Mouse (Mus musculus) gastrocnemius, postnatal 10 days (tissue): ENCODE measurements around the gene Klhl41. TPM values are rescaled to one million over a fixed set of nuclear protein-coding genes. Genes with fewer than 3 reads are reported as not detected.
A peak's percentile ranks its signal among the peaks of the same experiment; 100 is the strongest.
"Not testable (repeated sequence)": the region's sequence is repeated elsewhere in the genome, so short reads cannot be mapped to it uniquely, and the experiment has no call there.

ENCODE experiments used
- DNase-seq: peaks from one replicate; pipeline ENCODE4 v3.0.0; 2021; ENCODE audit warnings: mixed read lengths
- long read RNA-seq, 2 experiments: library from polyadenylated mRNA; stranded (forward); transcript quantifications; one replicate each; pipeline ENCODE4 v2.0.0; 2021
- total RNA-seq, 2 experiments: library from RNA; stranded (reverse); gene quantifications; 2 replicates each; pipeline ENCODE4 v1.2.3; 2021

Gene Klhl41
- total RNA-seq, result 100 to 1,000 TPM; 508 to 520 TPM
- long read RNA-seq, experiment 1, transcript Klhl41-201 (6 exons, 2,529 nt), result major isoform, 102 of 113 reads
- long read RNA-seq, experiment 1, partial matches to known transcripts, result 4 of 113 reads
- long read RNA-seq, experiment 1, other reads (novel, unspliced or antisense), result 7 of 113 reads
- long read RNA-seq, experiment 2, transcript Klhl41-201 (6 exons, 2,529 nt), result major isoform, 114 of 118 reads
- long read RNA-seq, experiment 2, partial matches to known transcripts, result 4 of 118 reads
- long read RNA-seq, experiment 2, other reads (novel, unspliced or antisense), result 0 of 118 reads

DNA sequence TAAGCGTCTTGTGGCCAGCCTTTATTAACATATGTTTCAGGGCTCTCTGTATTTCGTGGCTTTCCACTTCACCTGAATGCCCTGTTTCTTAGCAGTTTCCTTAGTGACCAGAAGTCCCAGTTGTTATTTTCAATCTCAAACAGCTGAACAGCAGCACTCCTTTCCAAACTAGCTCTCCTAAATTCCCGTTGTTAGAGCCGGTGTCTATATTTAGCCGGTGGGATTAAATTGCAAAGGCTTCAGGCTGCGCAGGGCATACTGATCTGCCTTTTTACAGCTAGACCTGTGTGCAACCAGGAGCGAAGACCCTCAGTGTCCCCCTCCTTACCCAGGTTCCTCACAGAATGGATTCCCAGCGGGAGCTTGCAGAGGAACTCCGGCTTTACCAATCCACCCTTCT, at the start of gene Klhl41:
Gene Klhl41 (plus strand): TSS at position 268 of the 400 bp plus-strand sequence.
- DNase-seq, result peak; percentile 18

DNA sequence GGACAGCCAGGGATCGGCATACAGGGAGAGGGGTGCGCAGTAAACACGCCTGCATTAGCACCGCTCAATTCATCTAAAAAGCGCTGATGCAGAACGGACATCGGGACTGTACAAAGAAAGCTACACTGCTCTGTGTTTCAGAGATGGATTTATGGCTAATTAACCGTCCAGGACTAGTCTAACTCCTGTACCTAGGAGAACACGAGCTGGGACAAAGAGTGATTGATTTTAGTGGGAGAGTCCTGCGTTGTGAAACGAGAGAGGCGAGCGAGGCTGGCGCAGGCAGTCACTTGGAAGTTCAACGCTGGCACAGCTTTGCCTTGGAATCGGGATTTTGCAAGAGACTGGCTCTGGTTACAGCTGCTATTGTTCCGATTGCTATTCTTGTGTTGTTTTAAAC, 40.7 kb upstream of the Klhl41 start:
- no peak for DNase-seq

DNA sequence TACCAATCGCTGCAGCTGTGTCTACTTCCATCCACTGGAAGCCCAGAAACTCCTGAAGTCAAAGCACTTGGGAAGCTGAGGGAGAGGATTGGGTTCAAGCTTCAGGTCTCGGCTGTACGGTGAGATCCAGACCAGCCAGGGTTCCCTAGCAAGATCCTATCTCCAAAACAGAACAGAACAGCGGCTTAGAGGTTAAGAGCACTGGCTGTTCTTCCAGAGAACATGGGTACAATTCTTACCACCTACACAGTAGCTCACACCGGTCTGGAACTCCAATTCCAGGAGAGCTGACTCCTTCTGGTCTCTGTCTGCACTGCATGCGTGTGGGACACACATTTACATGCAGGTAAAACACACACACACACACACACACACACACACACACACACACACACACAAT, 40.0 kb upstream of the Klhl41 start:
- no peak for DNase-seq

DNA sequence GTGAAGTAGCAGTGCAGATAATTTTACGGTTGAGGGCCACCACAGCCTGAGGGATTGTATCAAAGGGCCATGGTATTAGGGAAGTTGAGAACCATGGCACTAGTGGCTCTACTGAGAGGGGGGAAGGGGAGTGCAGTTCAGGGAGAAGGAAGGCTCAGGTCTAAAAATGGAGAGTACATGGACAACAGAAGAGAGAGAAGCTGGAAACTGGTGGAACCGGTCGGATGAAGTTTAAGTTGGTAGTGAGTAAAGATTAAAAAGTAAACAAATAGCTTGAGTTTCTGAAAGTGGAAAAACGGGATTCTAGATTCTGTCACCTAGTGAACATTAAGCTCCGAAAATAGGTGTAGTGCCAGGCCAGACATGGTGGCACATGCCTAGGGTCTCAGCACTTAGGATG, 39.1 kb upstream of the Klhl41 start:
- DNase-seq, result no peak

DNA sequence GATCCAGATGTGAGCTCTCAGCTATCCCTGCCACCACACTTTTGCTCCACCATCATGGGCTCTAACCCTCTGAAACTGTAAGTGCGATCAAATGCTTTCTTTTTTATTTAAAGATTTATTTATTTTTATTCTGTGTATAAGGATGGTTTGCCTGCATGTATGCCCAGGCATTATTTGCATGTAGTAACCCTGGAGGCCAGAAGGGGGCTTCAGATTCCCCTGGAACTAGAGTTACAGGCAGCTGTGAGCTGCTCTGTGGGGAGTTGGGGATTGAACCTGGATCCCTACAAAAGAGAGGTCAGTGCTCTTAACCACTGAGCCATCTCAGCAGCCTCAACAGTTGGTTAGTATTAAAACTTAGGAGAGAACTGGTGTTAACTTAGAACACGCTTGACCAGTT, 38.5 kb upstream of the Klhl41 start:
- DNase-seq, result no peak

DNA sequence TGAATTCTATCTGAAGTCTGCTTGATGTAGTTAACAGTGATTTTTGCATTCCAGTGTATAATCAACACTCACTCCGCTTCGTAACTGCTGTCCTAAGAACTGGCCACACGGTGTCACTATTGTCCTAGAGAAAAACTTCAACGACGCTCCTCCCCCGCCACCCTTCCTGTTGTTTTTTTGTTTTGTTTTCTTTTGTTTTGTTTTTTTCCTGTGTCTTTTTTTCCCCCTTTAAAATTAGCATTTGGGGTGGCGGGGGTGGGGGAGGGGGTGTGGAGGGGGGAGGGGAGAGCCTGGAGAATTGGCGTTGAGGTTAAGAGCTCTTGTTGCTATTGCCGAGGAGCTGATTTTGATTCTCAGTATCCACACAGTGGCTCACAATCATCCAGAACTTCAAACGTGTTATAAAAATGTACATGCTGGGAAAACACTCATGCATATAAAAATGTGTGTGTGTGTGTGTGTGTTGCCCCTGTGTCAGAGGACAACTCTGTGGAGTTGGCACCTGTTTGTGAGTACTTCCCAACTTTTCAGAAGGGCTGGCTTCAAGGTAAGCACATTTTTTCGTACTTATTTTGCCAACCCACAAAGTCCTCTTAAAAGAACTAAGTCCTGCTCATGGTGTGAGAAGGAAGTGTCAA, 34.7 kb upstream of the Klhl41 start:
- DNase-seq, result peak; percentile 34

DNA sequence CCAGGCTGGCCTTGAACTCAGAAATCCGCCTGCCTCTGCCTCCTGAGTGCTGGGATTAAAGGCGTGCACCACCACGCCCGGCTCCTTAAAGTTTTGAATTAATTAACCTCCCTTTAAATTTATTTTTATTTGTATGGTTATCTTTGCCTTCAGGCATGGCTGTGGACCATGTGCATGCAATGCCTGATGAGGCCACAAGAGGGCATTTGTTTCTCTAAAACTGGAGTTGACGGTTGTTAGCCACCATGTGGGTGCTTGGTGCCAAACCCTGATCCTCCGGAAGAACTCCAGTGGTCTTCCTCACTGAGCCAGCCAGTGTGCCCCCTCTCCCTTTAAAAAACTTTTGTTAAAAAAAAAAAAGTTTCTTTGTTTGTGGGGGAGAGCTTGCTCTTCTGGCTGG, 34.1 kb upstream of the Klhl41 start:
- peak; percentile 62 for DNase-seq

DNA sequence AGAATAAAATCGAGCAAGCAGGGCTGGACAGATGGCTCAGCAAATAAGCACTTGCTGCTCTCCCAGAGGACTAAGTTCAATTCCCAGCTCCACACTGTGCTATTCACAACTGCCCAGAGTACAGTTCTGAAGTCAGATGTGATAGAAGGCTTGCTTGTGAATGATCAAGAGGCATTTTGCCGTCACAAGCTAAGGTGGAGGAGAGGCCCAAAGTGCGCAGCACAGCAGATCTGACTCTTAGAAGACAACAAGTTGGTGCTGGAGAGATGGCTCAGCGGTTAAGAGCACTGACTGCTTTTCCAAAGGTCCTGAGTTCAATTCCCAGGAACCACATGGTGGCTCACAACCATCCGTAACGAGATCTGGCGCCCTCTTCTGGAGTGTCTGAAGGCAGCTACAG, 31.9 kb upstream of the Klhl41 start:
- DNase-seq, result not testable (repeated sequence)

DNA sequence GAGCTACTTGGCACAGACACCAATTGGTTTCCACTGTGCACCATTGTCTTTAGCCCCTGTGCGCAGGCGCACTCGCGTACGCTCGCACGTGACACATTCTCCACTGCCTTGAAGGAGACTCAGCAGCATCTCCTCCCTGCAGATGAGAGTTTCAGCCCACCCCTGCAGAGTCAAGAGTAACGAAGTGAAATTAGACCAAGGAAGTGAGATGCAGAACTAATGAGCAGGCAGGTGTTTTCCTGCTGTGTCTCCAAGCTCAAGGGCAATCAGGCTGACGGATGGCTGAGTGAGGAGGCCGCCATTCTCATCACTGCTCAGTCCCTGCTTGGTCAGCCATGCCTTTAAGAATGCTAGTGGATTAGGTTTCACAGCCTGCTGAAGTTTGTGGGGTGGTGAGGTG, 29.8 kb upstream of the Klhl41 start:
- no peak for DNase-seq

DNA sequence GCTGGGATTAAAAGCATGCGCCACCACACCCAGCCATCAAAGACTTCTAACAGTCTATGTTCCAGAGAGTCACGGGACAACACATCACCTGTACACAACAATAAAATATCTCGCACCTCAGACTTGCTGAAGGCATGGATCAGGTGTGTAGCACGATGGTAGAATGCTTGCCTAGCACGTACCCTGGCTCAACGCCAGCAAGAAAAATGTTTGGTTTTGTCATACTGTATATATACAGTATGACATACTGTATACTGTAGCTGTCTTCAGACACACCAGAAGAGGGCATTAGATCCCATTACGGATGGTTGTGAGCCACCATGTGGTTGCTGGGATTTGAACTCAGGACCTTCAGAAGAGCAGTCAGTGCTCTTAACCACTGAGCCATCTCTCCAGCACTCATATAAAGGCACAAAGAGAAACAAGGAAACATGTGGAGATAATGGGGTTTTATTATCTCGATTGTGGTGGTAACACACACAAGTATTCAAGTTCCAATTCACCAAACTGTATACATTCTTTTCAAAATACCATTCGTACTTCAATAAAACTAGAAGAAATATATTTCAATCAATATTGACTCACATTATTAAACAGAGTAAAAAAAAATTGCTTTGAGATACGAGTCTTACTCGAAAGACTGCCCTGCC, 24.8 kb upstream of the Klhl41 start:
- DNase-seq, result no peak

DNA sequence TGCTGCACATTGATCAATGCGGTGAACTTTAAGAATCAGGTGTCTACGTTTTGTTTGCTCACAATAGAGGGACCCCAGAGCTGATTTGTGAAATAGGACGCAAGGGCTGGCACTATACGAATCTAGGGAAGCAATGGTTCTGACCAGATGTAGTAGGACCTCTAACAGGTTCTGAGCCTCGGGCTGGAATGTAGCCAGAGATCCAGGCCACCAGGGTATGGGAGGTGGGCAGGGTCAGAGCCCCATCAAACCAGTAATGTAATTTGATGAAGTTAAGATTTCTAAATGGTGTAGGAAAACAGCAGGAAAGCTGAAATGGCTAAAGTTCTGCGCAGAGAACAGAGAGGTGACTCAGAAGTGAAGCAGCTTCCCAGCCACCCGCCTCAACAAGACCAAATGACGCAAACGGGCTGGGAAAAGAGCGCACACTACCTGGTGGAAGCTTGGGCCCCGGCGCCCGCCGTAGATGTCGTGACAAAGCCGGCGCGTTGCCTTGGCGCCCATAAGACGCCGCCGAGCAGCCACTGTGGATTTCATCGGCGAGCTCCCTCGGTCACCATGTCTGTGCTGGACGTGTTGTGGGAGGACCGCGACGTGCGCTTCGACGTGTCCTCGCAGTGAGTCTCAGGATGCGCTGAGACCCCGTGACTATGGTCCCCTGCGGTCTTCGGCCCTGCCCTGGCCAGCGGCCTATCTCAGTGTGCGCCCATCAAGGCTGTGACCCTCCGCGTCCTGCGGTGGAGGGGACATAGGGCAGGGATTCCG, 23.0 kb upstream of the Klhl41 start, which contains the start of gene Bbs5:
Gene Bbs5 (plus strand): TSS at position 446 of the 765 bp plus-strand sequence.
- peak; percentile 87 for DNase-seq

DNA sequence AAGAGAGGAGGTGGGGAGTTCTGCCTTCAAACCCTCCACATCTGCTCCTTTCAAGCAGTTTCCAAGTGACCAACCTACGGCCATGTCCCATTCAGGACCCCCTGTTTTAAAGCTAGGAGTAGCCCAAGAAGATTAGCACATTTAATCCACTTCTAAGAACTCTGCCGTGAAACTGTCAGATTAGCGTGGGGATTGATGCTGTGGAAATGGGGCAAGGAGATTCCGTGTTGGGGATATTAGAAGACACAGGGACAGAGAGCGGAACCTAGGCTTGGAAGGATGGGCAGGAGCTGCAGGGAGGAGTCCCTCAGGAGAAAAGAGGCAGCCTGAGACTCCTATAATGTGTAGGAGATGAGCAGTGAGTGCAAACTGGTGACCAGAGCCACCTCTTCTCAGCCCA, 20.2 kb upstream of the Klhl41 start:
- no peak for DNase-seq

DNA sequence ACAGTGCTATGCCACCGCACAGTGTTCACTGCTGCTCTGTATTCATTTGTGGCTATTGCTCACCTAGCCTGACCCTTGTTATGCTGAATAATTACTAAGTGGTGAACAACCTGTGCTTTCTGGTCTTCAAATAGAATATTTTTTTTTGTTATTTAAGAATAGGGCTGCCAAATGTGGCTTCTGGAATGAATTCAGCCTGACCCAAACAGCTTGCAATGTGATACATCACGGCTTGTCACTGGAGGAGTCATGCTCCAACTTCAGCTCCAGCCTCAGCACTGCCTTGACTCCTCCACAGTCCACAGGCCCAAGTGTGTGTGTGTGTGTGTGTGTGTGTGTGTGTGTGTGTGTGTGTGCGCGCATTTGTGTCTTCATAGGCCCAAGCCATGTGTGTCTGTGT, 10.6 kb upstream of the Klhl41 start:
- no peak for DNase-seq

DNA sequence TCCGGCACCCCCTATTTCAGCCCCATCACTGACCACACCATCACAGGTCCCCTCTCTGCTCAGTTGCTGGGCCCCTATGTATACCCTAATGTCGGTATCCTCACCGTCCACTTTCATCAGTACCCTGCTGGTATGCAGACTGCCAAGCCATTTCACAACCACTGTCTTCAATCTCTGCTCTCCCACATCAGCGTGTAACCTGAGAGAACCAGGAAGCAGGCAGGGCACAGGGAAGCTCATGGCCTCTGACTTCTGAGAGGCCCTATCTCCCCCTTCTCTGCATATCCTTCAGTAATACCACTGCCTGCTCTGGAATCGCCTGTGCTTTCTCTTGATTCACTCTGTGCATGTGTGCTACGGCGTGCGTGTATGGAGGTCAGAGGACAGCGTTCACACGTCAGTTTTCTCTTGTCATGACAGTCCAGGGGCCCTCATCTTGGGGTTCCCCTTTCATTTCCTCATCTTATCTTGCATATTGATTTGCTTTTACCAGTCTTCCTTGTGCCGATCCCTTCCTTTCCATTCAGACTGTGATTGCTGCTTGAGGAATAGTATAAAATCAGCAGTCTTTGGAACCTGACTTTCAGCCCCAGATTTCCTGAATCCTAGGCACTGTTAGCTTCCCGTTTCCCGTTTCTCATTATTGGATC, 6.0 kb upstream of the Klhl41 start:
- no peak for DNase-seq

DNA sequence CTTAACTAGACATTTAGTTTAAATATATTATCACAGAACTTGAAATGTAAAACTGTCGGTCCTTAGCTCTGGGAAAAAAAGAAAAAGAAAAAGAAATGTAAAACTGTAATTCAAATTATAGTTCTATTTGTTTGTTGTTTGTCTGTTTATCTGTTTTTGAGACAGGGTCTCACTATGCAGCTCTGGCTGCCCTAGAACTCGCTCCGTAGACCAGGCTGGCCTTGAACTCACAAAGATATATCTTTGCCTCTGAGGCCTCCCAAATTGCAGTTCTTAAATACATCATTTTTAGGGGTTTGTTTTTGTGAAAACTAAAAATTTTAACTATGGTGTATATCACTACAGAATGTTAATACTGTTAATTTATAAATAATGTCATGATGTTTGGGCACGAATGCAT, 2.3 kb upstream of the Klhl41 start:
- DNase-seq, result no peak

DNA sequence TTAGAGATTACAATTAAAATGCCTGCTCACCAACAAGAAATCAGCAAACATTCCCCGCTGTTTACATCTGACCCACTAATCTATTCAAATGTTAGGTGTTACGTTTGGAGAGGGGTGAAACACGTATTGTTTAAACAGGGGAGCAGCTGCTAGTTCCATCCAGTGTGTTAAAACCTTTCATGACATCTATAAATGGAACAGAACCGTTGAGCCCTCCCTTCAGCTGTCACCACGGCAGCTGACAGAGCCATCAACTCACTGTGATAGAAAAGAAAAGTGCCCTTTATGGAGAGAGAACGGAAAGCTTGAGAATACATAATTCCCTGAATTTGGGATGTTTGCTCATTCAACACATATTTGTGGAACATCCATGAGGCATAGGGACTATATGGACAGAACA, 1.5 kb upstream of the Klhl41 start:
- DNase-seq, result no peak

DNA sequence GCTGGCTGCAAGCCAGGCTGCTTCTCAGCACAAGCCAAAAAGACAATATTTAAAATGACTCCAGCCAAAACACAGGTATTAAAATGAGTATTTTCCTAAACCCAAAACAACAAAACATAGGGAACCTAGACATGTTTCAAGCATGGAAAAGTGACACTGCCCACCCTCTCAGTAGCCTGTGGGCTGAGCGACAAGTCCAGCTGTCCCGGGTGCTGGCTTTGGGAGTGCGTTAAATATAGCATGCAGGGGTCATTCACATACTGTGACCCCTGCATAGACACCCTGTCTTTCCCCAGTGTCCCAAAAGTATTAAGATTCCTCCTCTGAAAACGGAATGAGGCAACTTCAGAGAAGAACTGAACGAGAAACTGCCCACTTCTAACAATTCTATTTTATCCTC, 3.8 kb downstream of the Klhl41 start:
- peak; percentile 15 for DNase-seq

DNA sequence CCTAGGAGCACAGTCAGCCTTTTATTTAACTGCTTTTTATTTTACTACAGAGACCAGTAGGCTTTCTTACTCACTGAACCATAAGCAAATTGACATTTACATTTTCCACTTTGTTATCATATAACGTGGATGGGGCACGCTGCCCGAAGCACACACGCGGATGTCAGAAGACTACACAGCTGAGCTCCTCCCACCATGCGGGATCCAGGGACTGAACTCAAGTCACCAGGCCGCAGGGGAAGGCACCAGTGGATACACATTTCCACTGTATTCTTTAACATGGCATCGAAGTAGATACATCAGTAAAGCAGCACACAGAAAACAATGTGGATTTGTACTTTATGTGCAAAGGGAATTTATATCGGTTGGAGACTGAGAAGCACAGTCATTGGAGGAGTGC, 5.3 kb downstream of the Klhl41 start:
- no peak for DNase-seq

DNA sequence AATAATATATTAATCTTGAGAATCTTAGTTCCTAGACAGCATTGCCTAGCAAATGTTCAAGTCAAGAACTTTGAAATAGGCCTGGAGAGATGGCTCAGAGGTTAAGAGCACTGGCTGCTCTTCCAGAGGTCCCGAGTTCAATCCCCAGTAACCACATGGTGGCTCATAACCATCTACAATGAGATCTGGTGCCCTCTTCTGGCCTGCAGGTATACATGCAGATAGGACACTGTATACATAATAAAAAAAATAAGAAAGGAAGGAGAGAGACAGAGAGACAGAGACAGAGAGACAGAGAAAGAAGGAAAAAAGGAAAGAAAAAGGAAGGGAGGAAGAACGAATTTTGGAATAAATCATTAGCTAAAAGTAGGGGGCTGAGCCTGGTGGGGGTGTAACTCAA, 6.8 kb downstream of the Klhl41 start:
- DNase-seq, result no peak

DNA sequence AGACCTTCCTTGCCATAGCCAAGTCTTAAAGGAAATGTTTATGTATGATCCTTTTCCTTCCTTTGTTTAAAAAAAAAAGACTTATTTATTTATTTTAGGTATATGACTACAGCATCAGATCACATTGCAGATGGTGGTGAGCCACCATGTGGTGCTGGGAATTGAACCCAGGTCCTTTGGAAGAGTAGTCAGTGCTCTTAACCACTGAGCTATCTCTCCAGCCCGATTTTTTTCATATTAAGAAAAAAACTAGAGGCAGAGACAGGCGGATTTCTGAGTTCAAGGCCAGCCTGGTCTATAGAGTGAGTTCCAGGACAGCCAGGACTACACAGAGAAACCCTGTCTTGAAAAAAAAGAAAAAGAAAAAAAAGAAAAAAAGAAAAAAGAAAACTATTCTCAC, 7.3 kb downstream of the Klhl41 start:
- DNase-seq, result not testable (repeated sequence)

DNA sequence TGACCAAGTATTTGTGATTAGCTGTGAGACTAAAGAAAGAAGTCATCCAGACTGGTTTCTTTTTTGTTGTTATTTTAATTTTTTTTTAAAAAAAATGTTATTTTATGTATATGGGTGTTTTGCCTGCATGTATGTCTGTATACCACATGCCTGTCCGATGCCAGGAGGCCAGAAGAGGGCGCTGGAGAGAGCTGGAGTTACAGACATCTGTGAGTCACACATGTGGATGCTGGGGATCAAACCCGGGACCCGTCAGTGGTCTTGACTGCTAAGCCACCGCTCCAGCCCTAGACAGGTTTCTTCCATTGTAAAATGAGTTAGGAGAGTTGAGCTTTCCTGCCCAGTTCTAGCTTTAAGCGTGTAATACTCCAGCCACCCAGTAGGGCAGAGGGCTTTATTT, 10.1 kb downstream of the Klhl41 start:
- DNase-seq, result no peak

DNA sequence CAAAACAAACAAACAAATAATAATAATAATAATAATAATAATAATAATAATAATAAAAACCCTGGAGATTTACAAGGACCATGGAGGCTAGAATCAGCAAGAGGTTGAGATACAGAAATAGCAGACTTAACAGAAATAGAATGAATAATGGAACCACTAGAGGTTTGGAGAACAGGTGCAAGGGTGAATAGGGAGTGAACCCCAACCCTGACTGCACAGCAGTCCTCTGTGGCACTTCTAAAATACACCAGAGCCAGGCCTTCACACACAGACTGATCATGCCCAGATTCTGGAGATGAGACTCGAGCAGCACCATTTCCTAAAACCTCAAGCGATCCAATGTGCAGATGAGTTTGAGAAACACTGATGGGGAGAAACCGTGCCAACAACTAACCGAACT, 12.0 kb downstream of the Klhl41 start:
- no peak for DNase-seq
